Mouse (Mus musculus) brain, embryonic 14.5 days (tissue): ENCODE measurements at regions not wholly inside any gene's neighbourhood (a gene's known extent, or its start where the extent isn't known, plus 50 kb on each side); places are given as distances from the start of the nearest gene placed in this dataset.
"Not testable (repeated sequence)": the region's sequence is repeated elsewhere in the genome, so short reads cannot be mapped to it uniquely, and the experiment has no call there.

Source experiments
- DNase-seq: peaks from one replicate; pipeline ENCODE4 v3.0.0-alpha.2; 2011; ENCODE audit warnings: low read depth
- CTCF ChIP-seq: fragments of 200-500 bp; IDR thresholded peaks from 2 replicates; pipeline ENCODE4 v1.5.1; 2012; ENCODE audit warnings: inconsistent platforms, mild to moderate bottlenecking, moderate library complexity, borderline replicate concordance; ENCODE audit not compliant: insufficient read depth, insufficient read length; ENCODE audit errors: extremely low read depth
- POLR2A ChIP-seq: fragments of 200-500 bp; IDR thresholded peaks from 2 replicates; pipeline ENCODE4 v1.6.1; 2012; ENCODE audit warnings: mild to moderate bottlenecking, inconsistent platforms, borderline replicate concordance; ENCODE audit not compliant: poor library complexity, insufficient read depth, insufficient read length, severe bottlenecking; ENCODE audit errors: extremely low read depth

- peak; percentile 50 for DNase-seq
- TF ChIP-seq POLR2A (no peak), CTCF (no peak)
Observed at GRCm38 (mm10) chr5:40441239-40441638, 686.0 kb upstream of the Hs3st1 start.

GRCm38 (mm10) chr5:40402721-40403120, 647.4 kb upstream of the Hs3st1 start:
- no peak for DNase-seq
- TF ChIP-seq CTCF (no peak), POLR2A (no peak)

GRCm38 (mm10) chr5:40394798-40395197, 639.5 kb upstream of the Hs3st1 start:
- no peak for DNase-seq
- TF ChIP-seq CTCF (no peak), POLR2A (no peak)

GRCm38 (mm10) chr5:40389591-40389990, 634.3 kb upstream of the Hs3st1 start:
- TF ChIP-seq CTCF (no peak), POLR2A (no peak)
- no peak for DNase-seq

- TF ChIP-seq CTCF, result no peak
- no peak for TF ChIP-seq POLR2A
- no peak for DNase-seq
Observed at GRCm38 (mm10) chr5:40366956-40367355, 611.7 kb upstream of the Hs3st1 start.

- no peak for TF ChIP-seq CTCF
- no peak for TF ChIP-seq POLR2A
- peak; percentile 39 for DNase-seq
Observed at GRCm38 (mm10) chr5:40331237-40331636, 576.0 kb upstream of the Hs3st1 start.

GRCm38 (mm10) chr5:40308510-40308909, 553.2 kb upstream of the Hs3st1 start:
- TF ChIP-seq CTCF, result no peak
- no peak for TF ChIP-seq POLR2A
- peak; percentile 19 for DNase-seq

- not testable (repeated sequence) for DNase-seq
Observed at GRCm38 (mm10) chr5:40304777-40305176, 549.5 kb upstream of the Hs3st1 start.

- TF ChIP-seq POLR2A, result no peak
- DNase-seq, result peak; percentile 86
Observed at GRCm38 (mm10) chr5:40294868-40295693, 539.8 kb upstream of the Hs3st1 start.

GRCm38 (mm10) chr5:40282330-40282729, 527.1 kb upstream of the Hs3st1 start:
- no peak for DNase-seq
- peak; percentile 42; the same call in 1 of the 2 replicates for TF ChIP-seq CTCF
- no peak for TF ChIP-seq POLR2A

GRCm38 (mm10) chr5:40246664-40247063, 491.4 kb upstream of the Hs3st1 start:
- DNase-seq, result peak; percentile 4
- TF ChIP-seq POLR2A (no peak), CTCF (no peak)
